Mouse (Mus musculus) adrenal gland, postnatal 25 days (tissue): ENCODE results near the gene Slc16a1. TPM values are rescaled to one million over a fixed set of nuclear protein-coding genes. Genes with fewer than 3 reads are reported as not detected.

Source experiments
- DNase-seq: peaks from one replicate; pipeline ENCODE4 v3.0.0; 2021; ENCODE audit warnings: mixed read lengths
- long read RNA-seq: library from polyadenylated mRNA; stranded (forward); transcript quantifications from one replicate; pipeline ENCODE4 v2.0.0, GENCODE M21; 2021
- total RNA-seq: library from RNA; stranded (reverse); gene quantifications from 2 replicates; pipeline ENCODE4 v1.2.3, GENCODE M21; 2021

Slc16a1 gene
- 26.1 and 31.4 TPM in 2 replicates for total RNA-seq
- long read RNA-seq, full-length matches to known transcripts, result 48 of 66 reads
- long read RNA-seq, partial matches to known transcripts, result 18 of 66 reads
- long read RNA-seq, other reads (novel, unspliced or antisense), result 0 of 66 reads

DNA sequence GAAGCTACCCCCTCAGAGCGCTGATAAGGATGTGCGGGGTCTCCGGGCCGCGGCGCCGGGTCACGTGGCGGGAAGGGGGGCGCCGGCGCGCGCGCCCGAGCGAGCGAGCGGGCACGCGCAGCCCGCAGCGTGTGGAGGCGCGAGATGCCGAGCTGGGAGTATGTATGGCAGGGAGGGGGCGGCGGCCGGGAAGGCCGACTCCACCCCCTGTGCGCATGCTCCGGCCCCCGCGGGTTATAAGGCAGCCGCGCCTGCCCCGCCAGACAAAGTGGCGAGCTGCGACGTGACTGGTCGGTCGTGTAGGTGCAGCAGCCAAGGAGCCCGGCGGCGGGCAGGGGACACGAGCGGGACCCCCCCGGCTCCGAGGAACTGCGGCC lies at the start of gene Slc16a1:
TSS of gene Slc16a1 (plus strand) at position 266 of the 377 bp plus-strand sequence.
- peak; percentile 95 for DNase-seq

- no peak for DNase-seq
These were observed 41.9 kb upstream of the Slc16a1 start for GRCm38 (mm10) chr3:104596451-104597134.

DNA sequence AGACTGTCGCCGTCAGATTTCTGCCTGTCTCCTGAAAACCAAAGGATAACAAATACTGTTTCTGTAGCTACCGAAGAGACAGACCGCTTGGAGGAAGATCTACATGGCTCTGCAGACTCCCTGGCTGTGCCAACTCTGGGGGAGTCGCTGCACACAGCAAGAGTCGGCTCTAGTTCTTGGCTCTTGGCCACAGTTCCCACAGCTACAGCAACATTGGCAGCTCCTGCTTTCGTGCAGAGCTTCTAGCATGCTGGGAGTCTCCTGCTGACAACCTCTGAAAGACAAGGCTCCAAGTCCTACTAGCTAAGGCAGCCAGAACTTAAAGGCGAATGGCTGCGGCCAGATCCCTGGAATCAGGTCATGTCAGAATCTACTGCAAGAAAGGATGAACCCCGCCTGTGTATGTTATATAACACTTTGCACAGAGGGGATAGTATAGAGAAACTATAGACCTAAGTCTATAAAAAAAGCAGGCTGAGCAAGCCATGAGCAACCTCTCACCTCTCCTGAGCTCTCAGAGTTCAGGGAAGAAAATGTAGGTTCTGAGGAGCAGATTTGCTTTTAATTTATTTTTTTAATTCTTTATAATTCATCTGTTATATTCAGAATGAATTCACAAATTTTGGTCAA lies 41.2 kb upstream of the Slc16a1 start:
- DNase-seq, result peak; percentile 61

DNA sequence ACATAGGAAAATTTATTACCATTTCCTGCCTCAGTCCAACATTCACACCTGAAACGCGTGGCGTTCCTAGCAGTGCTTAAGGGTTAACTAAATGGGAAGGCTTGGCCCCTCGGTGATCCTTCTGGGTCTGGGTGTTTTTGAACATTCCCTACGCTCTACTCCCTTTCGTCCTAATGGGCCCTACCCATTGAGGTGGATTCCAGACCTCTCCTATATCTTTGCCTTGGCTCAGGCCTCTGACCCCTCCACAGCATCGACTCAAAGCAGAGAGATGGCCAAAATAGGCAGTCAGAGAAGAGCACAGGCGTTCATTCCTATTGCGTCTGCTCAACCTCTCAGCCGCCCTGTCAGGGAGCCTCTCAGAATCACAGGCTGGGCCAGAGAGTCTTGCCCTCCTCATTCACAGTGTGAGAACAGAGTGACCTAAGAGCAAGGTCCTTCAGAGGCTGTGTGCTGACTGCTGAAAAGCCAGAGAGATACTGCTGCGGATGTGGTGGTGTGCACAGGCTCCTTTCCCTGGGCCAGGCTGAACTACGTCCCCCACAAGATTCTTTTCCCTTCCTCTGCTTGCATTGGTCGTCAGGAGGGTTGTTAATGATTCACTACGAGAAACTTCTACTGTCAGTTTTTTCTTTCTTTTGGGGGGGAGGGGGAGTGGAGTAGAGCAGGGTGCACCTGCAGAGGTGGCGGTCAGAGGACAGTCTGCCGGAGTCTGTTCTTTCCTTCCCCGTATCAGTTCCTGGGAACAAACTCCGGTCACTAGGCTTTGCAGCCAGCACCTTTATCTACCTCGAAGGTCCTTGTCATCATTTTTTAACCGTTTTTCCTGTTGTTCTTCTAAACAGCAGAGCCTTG lies 38.9 kb upstream of the Slc16a1 start:
- DNase-seq, result no peak

DNA sequence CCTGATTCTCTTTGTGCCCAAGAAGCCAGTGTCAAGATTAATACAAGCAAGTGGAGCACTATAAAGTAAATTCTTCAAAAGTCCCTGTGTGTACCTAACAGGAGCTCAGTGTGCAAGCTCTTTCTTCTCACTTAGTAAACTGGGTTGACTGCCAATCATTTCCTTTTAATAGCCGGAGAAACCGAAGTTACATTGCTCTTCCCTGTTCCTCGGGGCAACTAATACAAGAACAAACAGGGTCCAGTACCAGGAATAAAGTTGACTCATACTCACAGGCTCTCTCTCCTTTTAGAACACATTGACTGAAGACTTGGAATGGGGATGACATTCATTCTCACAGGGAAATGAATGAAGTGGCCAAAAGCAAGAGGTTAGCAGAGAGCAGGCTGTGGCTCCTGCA lies 37.8 kb upstream of the Slc16a1 start:
- no peak for DNase-seq

DNA sequence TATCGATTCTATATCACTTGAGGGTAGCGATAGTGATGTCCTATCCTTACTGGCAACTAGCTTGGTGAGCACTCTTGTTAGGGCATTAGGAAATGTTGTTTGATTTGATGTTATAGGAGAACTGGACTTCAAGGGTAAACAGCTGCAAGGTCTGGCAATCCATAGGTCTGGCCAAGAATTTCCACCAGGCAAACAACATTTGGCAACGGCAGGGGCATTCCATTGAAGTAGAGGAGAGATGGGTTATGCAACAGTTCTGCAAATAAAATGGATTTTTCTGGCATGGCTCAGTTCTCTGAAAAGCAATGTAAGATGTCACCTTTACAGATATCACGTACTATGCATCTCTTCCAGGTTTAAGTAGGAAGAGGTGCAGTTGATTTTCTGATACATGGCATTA lies 36.8 kb upstream of the Slc16a1 start:
- DNase-seq, result no peak

GRCm38 (mm10) chr3:104609690-104610380 lies 28.6 kb upstream of the Slc16a1 start:
- peak; percentile 52 for DNase-seq

DNA sequence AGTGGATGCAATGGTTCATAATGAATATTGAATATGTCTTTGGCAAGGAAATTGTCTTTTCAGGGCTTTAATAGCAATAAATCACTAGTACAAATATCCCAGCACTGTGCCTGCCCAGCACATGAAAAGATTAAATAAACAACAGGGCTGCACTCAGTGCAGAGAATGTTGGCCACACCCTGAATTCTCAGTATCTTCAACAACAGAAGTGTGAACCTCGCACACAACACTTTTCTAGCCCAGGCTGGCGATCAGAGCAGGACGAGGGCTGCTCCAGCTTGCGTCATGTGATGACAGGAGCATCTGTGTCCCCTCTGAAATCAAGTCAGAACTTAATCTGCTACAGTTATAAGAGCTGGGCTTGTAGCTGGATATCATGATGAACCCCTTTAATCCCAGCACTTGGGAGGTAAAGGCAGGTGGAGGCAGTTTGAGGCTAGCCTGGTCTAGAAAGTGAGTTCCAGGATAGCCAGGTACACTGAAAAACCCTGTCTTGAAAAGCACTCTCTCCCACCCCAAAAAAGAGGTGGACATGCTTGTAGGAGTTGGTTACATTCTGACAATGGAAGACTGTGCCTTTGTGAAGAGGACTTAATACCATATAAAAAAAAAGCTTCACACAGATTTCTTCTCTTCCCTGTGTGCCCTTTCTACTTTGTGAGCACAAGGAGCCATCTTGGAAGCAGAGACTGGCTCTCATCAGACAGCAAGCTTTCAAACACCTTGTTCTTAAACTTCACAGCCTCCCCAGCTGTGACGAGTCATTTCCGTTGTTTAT lies 27.8 kb upstream of the Slc16a1 start:
- no peak for DNase-seq

GRCm38 (mm10) chr3:104611951-104612350 lies 26.5 kb upstream of the Slc16a1 start:
- no peak for DNase-seq

DNA sequence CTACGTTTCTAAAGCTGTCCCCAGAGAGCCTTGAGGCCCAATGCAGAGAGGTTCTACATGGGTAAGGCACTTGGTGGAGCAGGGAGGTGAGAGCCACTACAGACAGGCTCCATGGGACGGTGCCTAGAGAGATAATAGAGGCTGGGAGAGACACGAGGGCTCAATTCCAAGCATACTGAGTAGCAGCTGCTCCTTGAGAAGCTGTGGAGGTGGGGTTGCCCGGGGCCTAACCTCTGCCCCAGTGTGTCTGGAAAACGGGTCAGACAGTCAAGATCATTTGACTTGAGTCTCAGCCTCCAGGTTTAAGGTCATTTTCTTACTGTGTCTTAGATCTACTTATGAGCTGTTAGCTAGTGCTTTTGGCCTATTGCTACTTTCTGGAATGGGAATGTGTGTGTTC lies 25.4 kb upstream of the Slc16a1 start:
- no peak for DNase-seq

- DNase-seq, result no peak
These were observed 24.4 kb upstream of the Slc16a1 start for GRCm38 (mm10) chr3:104614081-104614480.

DNA sequence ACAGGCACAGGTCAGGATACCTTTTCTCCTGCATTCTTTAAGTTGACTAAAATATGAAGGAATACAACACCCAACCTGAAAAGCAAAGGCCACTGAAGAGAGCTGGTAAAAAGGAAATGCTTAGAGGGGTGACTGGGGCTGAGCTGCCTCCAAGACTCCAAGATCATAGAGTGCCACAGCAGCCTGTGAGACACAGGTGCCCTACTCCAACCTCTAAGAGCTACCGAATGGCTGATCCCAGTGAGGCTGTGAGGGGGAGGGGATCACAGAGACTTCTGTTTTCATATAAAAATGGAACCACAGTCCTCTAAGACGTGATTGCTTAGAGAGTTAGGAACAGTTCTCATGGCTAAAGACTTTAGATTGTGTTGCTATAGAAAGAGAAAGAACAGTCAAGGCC lies 23.3 kb upstream of the Slc16a1 start:
- no peak for DNase-seq

DNA sequence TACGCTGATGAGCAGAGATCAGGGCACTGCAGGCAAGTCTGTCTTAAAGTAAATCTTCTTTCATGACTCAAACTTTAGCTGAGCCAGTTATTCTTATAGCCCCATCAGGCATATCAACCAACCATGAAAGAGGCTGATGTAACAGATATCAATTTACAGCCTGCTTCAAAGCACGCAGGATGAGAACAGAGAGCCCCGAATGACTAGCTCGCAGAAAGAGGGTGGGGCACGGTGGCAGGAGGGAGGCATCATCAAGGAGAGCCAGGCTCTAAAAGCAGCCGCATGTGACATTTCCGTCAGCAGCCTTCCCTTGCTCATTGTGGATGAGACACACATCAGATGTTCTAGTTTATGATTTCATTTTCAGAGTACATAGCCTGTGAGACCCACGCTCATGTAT lies 22.3 kb upstream of the Slc16a1 start:
- peak; percentile 16 for DNase-seq

GRCm38 (mm10) chr3:104621841-104622240 lies 16.6 kb upstream of the Slc16a1 start:
- DNase-seq, result no peak

GRCm38 (mm10) chr3:104629810-104630209 lies 8.7 kb upstream of the Slc16a1 start:
- no peak for DNase-seq

DNA sequence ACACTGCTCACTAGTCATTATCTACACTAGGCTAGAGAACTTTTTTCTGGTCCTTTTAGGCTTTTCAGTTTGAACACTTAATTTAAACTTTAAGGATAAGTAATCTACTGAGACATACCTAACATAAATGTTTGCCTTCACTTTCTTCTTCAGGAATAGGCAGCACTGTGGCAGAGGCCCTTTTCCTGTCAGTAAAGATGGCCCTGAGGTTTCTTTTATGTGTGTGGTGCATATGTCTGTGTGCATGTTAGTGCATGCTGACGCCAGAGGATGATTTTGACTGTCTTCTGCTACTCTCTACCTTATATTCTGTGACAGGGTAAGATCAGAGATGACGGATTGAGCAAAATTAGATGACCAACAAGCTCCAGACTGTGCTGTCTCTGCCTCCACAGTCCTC lies 7.5 kb upstream of the Slc16a1 start:
- no peak for DNase-seq

GRCm38 (mm10) chr3:104632560-104633162 lies 5.8 kb upstream of the Slc16a1 start:
- DNase-seq, result no peak

DNA sequence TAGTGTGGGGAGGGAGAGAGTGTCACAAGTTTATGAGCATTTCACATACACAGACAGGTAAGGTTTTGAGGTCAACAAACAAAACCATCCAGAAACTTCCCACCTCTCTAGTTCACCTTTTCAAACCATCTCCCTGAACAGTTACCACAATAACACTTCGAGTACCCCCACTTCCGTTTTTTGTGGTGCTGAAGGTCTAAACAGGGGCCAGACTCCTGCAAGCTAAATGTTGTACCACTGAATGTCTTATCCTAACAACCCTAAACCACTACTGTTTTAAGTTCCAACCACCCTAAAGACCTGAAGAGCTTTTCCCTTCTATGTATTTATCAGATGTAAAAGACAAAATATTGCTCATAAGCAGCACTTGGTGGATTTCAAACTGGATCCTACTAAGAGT lies 2.0 kb upstream of the Slc16a1 start:
- DNase-seq, result no peak

GRCm38 (mm10) chr3:104637427-104638402 lies 753 bp upstream of the Slc16a1 start:
- peak; percentile 9 for DNase-seq
